7 mouse cellular contexts compared by ENCODE assay signal in the genomic region with DNA sequence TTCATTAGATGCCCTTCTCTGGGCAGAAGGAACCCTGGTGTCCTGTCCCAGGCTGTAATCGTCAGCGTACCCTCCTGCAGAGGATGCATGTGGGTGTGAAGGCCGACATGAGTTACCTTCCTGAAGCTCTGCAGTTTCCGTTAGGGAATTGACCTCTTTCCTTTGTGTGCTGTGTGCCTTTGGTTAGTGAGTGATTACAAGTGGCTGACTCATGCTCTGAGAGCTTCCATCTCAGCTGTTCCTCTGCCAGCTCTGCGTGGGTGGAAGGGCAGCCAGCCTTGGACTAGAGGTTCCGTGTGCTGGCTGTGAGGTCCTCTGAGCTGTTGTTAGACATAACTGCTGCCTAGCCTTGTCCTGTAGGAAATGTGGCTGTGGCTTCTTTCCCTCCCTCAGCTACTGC.
DNase-seq lines count a peak whose midpoint lies in the region; ATAC-seq lines count a peak whose summit lies in the region.

No protein-coding gene starts in this region.

- peak; percentile 59 for ATAC-seq in megakaryocyte progenitor cell, adult 5-6 weeks (replicated peaks; ENCODE audit: poor library complexity)

- peak; percentile 48 for DNase-seq in urinary bladder, postnatal 25 days (ENCODE audit: low spot score)
- DNase-seq in urinary bladder, adult 2 months (ENCODE audit: low spot score): no peak
- peak; percentile 68 for DNase-seq in cerebellum, adult 9-10 months
- DNase-seq in heart, adult 9 months (ENCODE audit: low spot score in 2 of 2): peak; percentile 80 to 85
- peak; percentile 71 to 86 for DNase-seq in kidney, postnatal 25 days
- no peak for DNase-seq in thymus, postnatal 36 days

Comparison
In these comparisons a context has a peak if more than half of its experiments do, and no peak if none do; other contexts are left out.
1. DNase-seq: peak in urinary bladder, postnatal 25 days (single experiment), cerebellum, adult 9-10 months (single experiment), heart, adult 9 months (2 of 2) and kidney, postnatal 25 days (2 of 2); none in urinary bladder, adult 2 months (single experiment) and thymus, postnatal 36 days (0 of 2).